Mouse (Mus musculus): ENCODE data around the gene Il27ra.

DNA sequence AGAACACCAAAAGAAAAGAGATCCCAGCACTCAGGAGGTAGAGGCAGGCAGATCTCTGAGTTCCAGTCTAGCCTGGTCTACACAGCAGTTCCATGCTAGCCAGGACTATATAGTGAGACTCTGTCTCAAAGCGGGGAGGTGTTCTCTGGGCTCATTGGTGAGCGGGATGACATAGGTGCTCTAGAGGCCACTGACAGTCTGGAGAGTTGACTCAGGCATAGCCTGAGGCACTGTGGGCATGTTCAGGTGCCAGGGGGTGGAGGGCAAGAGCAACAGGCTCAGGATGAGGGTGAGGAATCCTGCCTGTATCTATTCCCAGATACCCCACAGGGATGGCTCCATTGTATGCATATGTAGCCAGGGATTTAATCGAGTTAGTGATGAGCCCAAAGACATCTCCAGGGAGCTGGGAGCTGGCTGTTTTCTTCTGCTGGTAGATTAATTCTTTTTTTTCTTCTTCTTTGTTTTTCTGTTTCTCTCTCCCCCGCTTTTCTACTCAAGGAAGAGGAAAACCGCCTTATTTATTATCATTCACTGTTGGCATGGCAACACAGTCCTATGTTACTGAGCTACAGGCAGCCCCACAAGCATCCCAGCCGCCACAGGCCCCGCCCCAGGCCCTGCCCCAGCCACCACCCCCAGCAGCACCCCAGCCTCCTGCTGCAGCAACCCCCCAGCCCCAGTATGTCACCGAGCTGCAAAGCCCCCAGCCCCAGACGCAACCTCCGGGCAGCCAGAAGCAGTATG, 31.0 kb upstream of the Il27ra start:
- TF ChIP-seq FLI1 (IDR thresholded peaks at IDR 0.05; ENCODE audit: low read length), result no peak
- TF ChIP-seq GATA1 (IDR thresholded peaks at IDR 0.05; ENCODE audit: borderline replicate concordance, low read length), result no peak

Measured in megakaryocyte, embryonic 14.5 days (primary cell).